In genomic region chr8:123815325-123815724, GRCm38 (mm10) we compare ENCODE assay signal across 20 mouse cellular contexts.
"Had no signal": no experiment of that assay in that cellular context is flagged by ENCODE, and none has a peak within 500 bp of the region (broad histone marks: within the 10 kb centered on the region; RNA-seq: fewer than 3 reads in every experiment).

No protein-coding gene starts in this region.

- H3K9ac ChIP-seq: lung, embryonic 14.5 days; midbrain, embryonic 12.5 days; neural tube, embryonic 13.5 days; neural tube, embryonic 15.5 days; stomach, embryonic 15.5 days had no signal

- DNase-seq: lung, adult 18-20 months; lung, embryonic 14.5 days; lung, postnatal 10 days; lung, postnatal 4 days; midbrain, embryonic 14.5 days; retina, postnatal 1 day; right cerebral cortex, adult 18-20 months; right cerebral cortex, postnatal 25 days; right cerebral cortex, postnatal 4 days; thymus, adult 2 months; thymus, postnatal 25 days; thymus, postnatal 4 days had no signal

- ATAC-seq: midbrain, embryonic 16.5 days had no signal

- H3K36me3 ChIP-seq: stomach, embryonic 15.5 days had no signal

- H3K9me3 ChIP-seq: midbrain, embryonic 10.5 days; midbrain, embryonic 12.5 days; neural tube, embryonic 13.5 days; neural tube, embryonic 15.5 days; stomach, embryonic 15.5 days had no signal

- H3K4me3 ChIP-seq: midbrain, embryonic 10.5 days; midbrain, embryonic 12.5 days; myocyte; neural tube, embryonic 13.5 days; neural tube, embryonic 15.5 days; stomach, embryonic 15.5 days had no signal

- H3K4me2 ChIP-seq: lung, embryonic 14.5 days; midbrain, embryonic 12.5 days; neural tube, embryonic 13.5 days; neural tube, embryonic 15.5 days; stomach, embryonic 15.5 days had no signal

- H3K27ac ChIP-seq: midbrain, embryonic 10.5 days; midbrain, embryonic 12.5 days; neural tube, embryonic 13.5 days; neural tube, embryonic 15.5 days; stomach, embryonic 15.5 days; stomach, postnatal 0 days had no signal

- H3K4me1 ChIP-seq: midbrain, embryonic 10.5 days; midbrain, embryonic 12.5 days; stomach, embryonic 15.5 days had no signal

- H3K27me3 ChIP-seq: midbrain, embryonic 12.5 days; neural tube, embryonic 13.5 days; neural tube, embryonic 15.5 days; stomach, embryonic 15.5 days had no signal
